Mouse (Mus musculus): ENCODE measurements around the gene Fam149a. TPM values are rescaled to one million over a fixed set of nuclear protein-coding genes. Genes with fewer than 3 reads are reported as not detected.
A peak's percentile ranks its signal among the peaks of the same experiment; 100 is the strongest.

Fam149a gene
- 0.39 TPM in 1 of 3 replicates, not detected in the others for total RNA-seq (2017)

- no peak for ATAC-seq (replicated peaks; ENCODE audit: insufficient number of reproducible peaks, low FRiP score, low TSS enrichment, poor library complexity, severe bottlenecking)
Observed at GRCm38 (mm10) chr8:45381963-45382347, at the start of gene Fam149a. Fam149a (minus strand) TSS chr8:45382291.

GRCm38 (mm10) chr8:45420151-45420550, 38.1 kb upstream of the Fam149a start:
- no peak for ATAC-seq (replicated peaks; ENCODE audit: insufficient number of reproducible peaks, low FRiP score, low TSS enrichment, poor library complexity, severe bottlenecking)

GRCm38 (mm10) chr8:45414965-45415364, 32.9 kb upstream of the Fam149a start:
- peak; percentile 38 for ATAC-seq (replicated peaks; ENCODE audit: insufficient number of reproducible peaks, low FRiP score, low TSS enrichment, poor library complexity, severe bottlenecking)

- no peak for ATAC-seq (replicated peaks; ENCODE audit: insufficient number of reproducible peaks, low FRiP score, low TSS enrichment, poor library complexity, severe bottlenecking)
Observed at GRCm38 (mm10) chr8:45410882-45411281, 28.8 kb upstream of the Fam149a start, which contains the start of gene Tlr3. Tlr3 (minus strand) TSS chr8:45411080.

- ATAC-seq (replicated peaks; ENCODE audit: insufficient number of reproducible peaks, low FRiP score, low TSS enrichment, poor library complexity, severe bottlenecking), result no peak
Observed at GRCm38 (mm10) chr8:45410146-45410880, 28.2 kb upstream of the Fam149a start.

GRCm38 (mm10) chr8:45409702-45410101, 27.6 kb upstream of the Fam149a start:
- ATAC-seq (replicated peaks; ENCODE audit: insufficient number of reproducible peaks, low FRiP score, low TSS enrichment, poor library complexity, severe bottlenecking), result no peak

- no peak for ATAC-seq (replicated peaks; ENCODE audit: insufficient number of reproducible peaks, low FRiP score, low TSS enrichment, poor library complexity, severe bottlenecking)
Observed at GRCm38 (mm10) chr8:45383250-45383649, 1.2 kb upstream of the Fam149a start.

- ATAC-seq (replicated peaks; ENCODE audit: insufficient number of reproducible peaks, low FRiP score, low TSS enrichment, poor library complexity, severe bottlenecking), result no peak
Observed at GRCm38 (mm10) chr8:45381075-45381962, 772 bp downstream of the Fam149a start.

GRCm38 (mm10) chr8:45380598-45380997, 1.5 kb downstream of the Fam149a start:
- ATAC-seq (replicated peaks; ENCODE audit: insufficient number of reproducible peaks, low FRiP score, low TSS enrichment, poor library complexity, severe bottlenecking), result no peak

GRCm38 (mm10) chr8:45374071-45374470, 8.0 kb downstream of the Fam149a start:
- ATAC-seq (replicated peaks; ENCODE audit: insufficient number of reproducible peaks, low FRiP score, low TSS enrichment, poor library complexity, severe bottlenecking), result no peak

GRCm38 (mm10) chr8:45367154-45367553, 14.9 kb downstream of the Fam149a start:
- peak; percentile 85 for ATAC-seq (replicated peaks; ENCODE audit: insufficient number of reproducible peaks, low FRiP score, low TSS enrichment, poor library complexity, severe bottlenecking)

GRCm38 (mm10) chr8:45363220-45363619, 18.9 kb downstream of the Fam149a start:
- ATAC-seq (replicated peaks; ENCODE audit: insufficient number of reproducible peaks, low FRiP score, low TSS enrichment, poor library complexity, severe bottlenecking), result no peak

- ATAC-seq (replicated peaks; ENCODE audit: insufficient number of reproducible peaks, low FRiP score, low TSS enrichment, poor library complexity, severe bottlenecking), result no peak
Observed at GRCm38 (mm10) chr8:45362323-45362722, 19.8 kb downstream of the Fam149a start.

- no peak for ATAC-seq (replicated peaks; ENCODE audit: insufficient number of reproducible peaks, low FRiP score, low TSS enrichment, poor library complexity, severe bottlenecking)
Observed at GRCm38 (mm10) chr8:45359091-45359605, 22.9 kb downstream of the Fam149a start.

GRCm38 (mm10) chr8:45358132-45358918, 23.8 kb downstream of the Fam149a start:
- ATAC-seq (replicated peaks; ENCODE audit: insufficient number of reproducible peaks, low FRiP score, low TSS enrichment, poor library complexity, severe bottlenecking), result no peak

GRCm38 (mm10) chr8:45355809-45356208, 26.3 kb downstream of the Fam149a start:
- ATAC-seq (replicated peaks; ENCODE audit: insufficient number of reproducible peaks, low FRiP score, low TSS enrichment, poor library complexity, severe bottlenecking), result no peak

GRCm38 (mm10) chr8:45345031-45345430, 37.1 kb downstream of the Fam149a start:
- peak; percentile 83 for ATAC-seq (replicated peaks; ENCODE audit: insufficient number of reproducible peaks, low FRiP score, low TSS enrichment, poor library complexity, severe bottlenecking)

- no peak for ATAC-seq (replicated peaks; ENCODE audit: insufficient number of reproducible peaks, low FRiP score, low TSS enrichment, poor library complexity, severe bottlenecking)
Observed at GRCm38 (mm10) chr8:45344298-45344697, 37.8 kb downstream of the Fam149a start.
